Mouse (Mus musculus): ENCODE results near the gene Adad2.

Adad2 gene

GRCm38 (mm10) chr8:119617586-119617985 lies 5.0 kb downstream of the Adad2 start:
- no peak for DNase-seq

GRCm38 (mm10) chr8:119618887-119619286 lies 6.3 kb downstream of the Adad2 start:
- DNase-seq, result no peak

GRCm38 (mm10) chr8:119620116-119620840 lies 7.7 kb downstream of the Adad2 start:
- DNase-seq, result no peak

GRCm38 (mm10) chr8:119620848-119621465 lies 8.4 kb downstream of the Adad2 start:
- DNase-seq, result no peak

- DNase-seq, result no peak
Observed at GRCm38 (mm10) chr8:119622555-119622954, 10.0 kb downstream of the Adad2 start.

GRCm38 (mm10) chr8:119623061-119623460 lies 10.5 kb downstream of the Adad2 start:
- DNase-seq, result no peak

GRCm38 (mm10) chr8:119623744-119624143 lies 11.2 kb downstream of the Adad2 start:
- DNase-seq, result no peak

- no peak for DNase-seq
Observed at GRCm38 (mm10) chr8:119624916-119625315, 12.4 kb downstream of the Adad2 start.

- no peak for DNase-seq
Observed at GRCm38 (mm10) chr8:119625788-119626187, 13.2 kb downstream of the Adad2 start.

GRCm38 (mm10) chr8:119627199-119627598 lies 14.7 kb downstream of the Adad2 start:
- no peak for DNase-seq

GRCm38 (mm10) chr8:119627613-119628359 lies 15.2 kb downstream of the Adad2 start:
- DNase-seq, result no peak

GRCm38 (mm10) chr8:119630841-119631240 lies 18.3 kb downstream of the Adad2 start:
- no peak for DNase-seq

GRCm38 (mm10) chr8:119632246-119632645 lies 19.7 kb downstream of the Adad2 start:
- no peak for DNase-seq

GRCm38 (mm10) chr8:119632909-119633308 lies 20.4 kb downstream of the Adad2 start:
- no peak for DNase-seq

- DNase-seq, result no peak
Observed at GRCm38 (mm10) chr8:119634616-119635336, 22.2 kb downstream of the Adad2 start.

- no peak for DNase-seq
Observed at GRCm38 (mm10) chr8:119635378-119635777, 22.8 kb downstream of the Adad2 start, which contains the start of gene Kcng4. Gene Kcng4 (minus strand): TSS chr8:119635680.

- DNase-seq, result no peak
Observed at GRCm38 (mm10) chr8:119635958-119636357, 23.4 kb downstream of the Adad2 start.

- no peak for DNase-seq
Observed at GRCm38 (mm10) chr8:119636766-119637165, 24.2 kb downstream of the Adad2 start.

GRCm38 (mm10) chr8:119637381-119637780 lies 24.8 kb downstream of the Adad2 start:
- DNase-seq, result no peak

GRCm38 (mm10) chr8:119638261-119638660 lies 25.7 kb downstream of the Adad2 start:
- no peak for DNase-seq

GRCm38 (mm10) chr8:119639798-119640197 lies 27.3 kb downstream of the Adad2 start:
- DNase-seq, result no peak

- DNase-seq, result no peak
Observed at GRCm38 (mm10) chr8:119641058-119641457, 28.5 kb downstream of the Adad2 start.

GRCm38 (mm10) chr8:119642960-119643359 lies 30.4 kb downstream of the Adad2 start:
- DNase-seq, result no peak

Data from B cell, adult 2 months (primary cell).